Mouse (Mus musculus) midbrain, postnatal 0 days (tissue): ENCODE data around the gene Ccna2. TPM values are rescaled to one million over a fixed set of nuclear protein-coding genes. Genes with fewer than 3 reads are reported as not detected.

Experiments
- ATAC-seq: fragments of 200-750 bp; cut with Nextera tagmentation; 2 replicates; pipeline ENCODE4 v1.8.0; 2017; ENCODE audit warnings: moderate number of reproducible peaks, mild to moderate bottlenecking, moderate TSS enrichment, moderate library complexity; ENCODE audit not compliant: low FRiP score
- DNase-seq: peaks from one replicate; pipeline ENCODE4 v3.0.0-alpha.2; 2015; ENCODE audit warnings: low spot score
- H3K27ac ChIP-seq: fragments of 300-500 bp; sonication (generic); 2 replicates; pipeline ENCODE4 v1.5.1; 2014; ENCODE audit warnings: low read depth, mild to moderate bottlenecking, low read length, mixed read lengths
- H3K27me3 ChIP-seq: fragments of 300-500 bp; sonication (generic); 2 replicates; pipeline ENCODE4 v1.6.1; 2014; ENCODE audit warnings: low read length, control low read depth, mixed read lengths; ENCODE audit not compliant: insufficient read depth
- H3K36me3 ChIP-seq: fragments of 300-500 bp; sonication (generic); 2 replicates; pipeline ENCODE4 v1.6.1; 2014; ENCODE audit warnings: low read length, control low read depth, mixed read lengths; ENCODE audit not compliant: insufficient read depth
- H3K4me1 ChIP-seq: fragments of 300-500 bp; sonication (generic); 2 replicates; pipeline ENCODE4 v1.6.1; 2014; ENCODE audit warnings: mild to moderate bottlenecking, control low read depth, antibody characterized with exemption, low read length, mixed read lengths; ENCODE audit not compliant: insufficient read depth
- H3K4me2 ChIP-seq: fragments of 300-500 bp; sonication (generic); 2 replicates; pipeline ENCODE4 v1.6.1; 2014; ENCODE audit warnings: low read depth, mild to moderate bottlenecking, low read length, mixed read lengths; ENCODE audit not compliant: poor library complexity, severe bottlenecking
- H3K4me3 ChIP-seq: fragments of 300-500 bp; sonication (generic); 2 replicates; pipeline ENCODE4 v1.5.1; 2014; ENCODE audit warnings: low read depth, mild to moderate bottlenecking, low read length, moderate library complexity
- H3K9ac ChIP-seq: fragments of 300-500 bp; sonication (generic); replicated peaks from 2 replicates; pipeline ENCODE4 v1.6.1; 2014; ENCODE audit warnings: mild to moderate bottlenecking, low read length, moderate library complexity, mixed read lengths; ENCODE audit not compliant: poor library complexity, severe bottlenecking
- H3K9me3 ChIP-seq: fragments of 300-500 bp; sonication (generic); 2 replicates; pipeline ENCODE4 v1.6.1; 2016; ENCODE audit warnings: low read length, control low read depth
- CTCF ChIP-seq: IDR thresholded peaks from 2 replicates; pipeline ENCODE4 v1.5.1; 2016; ENCODE audit warnings: antibody characterized with exemption, mild to moderate bottlenecking
- WGBS: fragments of 180-500 bp; shearing (Covaris S2); extraction: QIAGEN DNeasy Blood & Tissue Kit; methylation state at CpG from one replicate; pipeline ENCODE4 v1.1.7; 2014; 5-methylcytosine and 5-hydroxymethylcytosine counted together
- polyA plus RNA-seq: library from polyadenylated mRNA; unstranded; fragments of >200 nt; fragmentation: Nextera tagmentation; extraction: Ambion mirVana; gene quantifications from 2 replicates; pipeline ENCODE4 v1.2.1, GENCODE M21; 2015
- total RNA-seq: library from RNA; depleted of rRNA; stranded (reverse); fragments of >200 nt; gene quantifications from 2 replicates; pipeline ENCODE4 v1.2.3, GENCODE M21; 2014; rRNA removed

Ccna2 gene
- total RNA-seq (15.0 and 16.9 TPM in 2 replicates), polyA plus RNA-seq (10.5 and 10.7 TPM in 2 replicates)

- no peaks in the 10 kb centered on the region for H3K27me3 ChIP-seq
- TF ChIP-seq CTCF = peak; percentile 73
- H3K36me3 ChIP-seq = peaks cover 15% of the 10 kb centered on the region
- H3K4me2 ChIP-seq = peak within 1 kb of the TSS; percentile 100
- H3K9me3 ChIP-seq = no peaks in the 10 kb centered on the region
- WGBS = under 1% methylated on average over 60 of the region's 60 CpGs
- no peaks in the 10 kb centered on the region for H3K4me1 ChIP-seq
- DNase-seq = peak; percentile 98
- H3K4me3 ChIP-seq = peak within 1 kb of the TSS; percentile 77
- H3K27ac ChIP-seq = peak within 1 kb of the TSS; percentile 74
- H3K9ac ChIP-seq = peak within 1 kb of the TSS; percentile 64
- peak; percentile 100 for ATAC-seq
Measured at GRCm38 (mm10) chr3:36571827-36572378, at the start of gene Ccna2. Gene Ccna2, minus strand, starts transcription at chr3:36572150.

GRCm38 (mm10) chr3:36618181-36618580 lies 46.2 kb upstream of the Ccna2 start:
- H3K4me3 ChIP-seq = no peak overlapping the region
- no peak overlapping the region for H3K4me2 ChIP-seq
- TF ChIP-seq CTCF = no peak
- WGBS = 47% methylated on average over 7 of the region's 7 CpGs
- DNase-seq = no peak
- no peaks in the 10 kb centered on the region for H3K9me3 ChIP-seq
- H3K36me3 ChIP-seq = no peaks in the 10 kb centered on the region
- no peaks in the 10 kb centered on the region for H3K27me3 ChIP-seq
- ATAC-seq = no peak
- H3K9ac ChIP-seq = no peak overlapping the region
- H3K4me1 ChIP-seq = no peaks in the 10 kb centered on the region
- no peak overlapping the region for H3K27ac ChIP-seq

GRCm38 (mm10) chr3:36613908-36614255 lies 41.9 kb upstream of the Ccna2 start:
- Histone ChIP-seq H3K27ac (0 out of 2 replicates have a peak overlapping the region, but pooled peaks have one; percentile 79), H3K9me3 (no peaks in the 10 kb centered on the region), H3K27me3 (no peaks in the 10 kb centered on the region), H3K4me3 (0 out of 2 replicates have a peak overlapping the region, but pooled peaks have one; percentile 49), H3K4me2 (peak overlapping the region; percentile 55), H3K4me1 (peaks cover 3% of the 10 kb centered on the region; the same call in 1 of the 2 replicates), H3K9ac (peak overlapping the region; percentile 57; the same call in 1 of the 2 replicates), H3K36me3 (no peaks in the 10 kb centered on the region)
- 58% methylated on average over 5 of the region's 5 CpGs for WGBS
- ATAC-seq (no peak), DNase-seq (no peak)
- TF ChIP-seq CTCF = no peak

DNA sequence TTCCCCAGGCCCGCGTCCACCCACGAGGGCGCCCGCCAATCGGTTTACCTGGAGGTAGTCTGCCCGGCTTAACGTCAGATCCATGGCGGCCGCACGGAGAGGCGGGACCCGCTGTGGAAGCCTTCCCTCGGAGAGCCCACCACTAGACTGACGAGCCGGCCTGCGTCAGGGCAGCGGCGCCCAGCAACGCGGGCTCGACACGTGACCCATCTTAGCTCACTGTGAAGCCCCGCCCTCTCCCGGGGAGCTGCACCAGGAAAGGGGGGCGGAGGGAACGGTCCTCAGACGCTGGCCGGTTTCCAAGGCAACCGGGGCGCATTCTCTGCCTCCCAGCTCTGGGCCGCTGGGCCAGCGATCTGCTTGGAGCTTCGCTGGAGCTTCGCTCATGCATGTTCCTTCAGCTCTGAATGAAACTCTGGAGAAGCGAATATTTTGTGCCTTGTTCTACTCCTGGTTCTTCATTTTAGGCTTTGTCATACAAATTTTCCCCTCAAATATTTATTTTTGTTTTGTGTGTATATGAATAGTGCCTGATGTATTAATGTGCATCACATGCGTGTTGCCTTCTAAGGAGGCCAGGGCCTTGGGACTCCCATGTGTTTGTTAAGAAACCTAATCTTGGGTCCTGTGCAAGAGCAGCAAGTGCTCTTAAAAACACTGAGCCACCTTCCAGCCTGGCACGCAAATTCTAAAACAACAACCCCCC lies 41.4 kb upstream of the Ccna2 start, which contains the start of gene Bbs7:
Gene Bbs7, minus strand, starts transcription at position 276 of the 706 bp plus-strand sequence.
- ATAC-seq (peak; percentile 99), DNase-seq (peak; percentile 98)
- no peaks in the 10 kb centered on the region for H3K27me3 ChIP-seq
- H3K4me1 ChIP-seq = peaks cover 3% of the 10 kb centered on the region; the same call in 1 of the 2 replicates
- 3% methylated on average over 37 of the region's 38 CpGs for WGBS
- peak within 1 kb of the TSS; percentile 55 for H3K4me2 ChIP-seq
- no peaks in the 10 kb centered on the region for H3K9me3 ChIP-seq
- no peaks in the 10 kb centered on the region for H3K36me3 ChIP-seq
- TF ChIP-seq CTCF = no peak
- H3K9ac ChIP-seq = peak within 1 kb of the TSS; percentile 57
- peak within 1 kb of the TSS; percentile 79 for H3K27ac ChIP-seq
- H3K4me3 ChIP-seq = peak within 1 kb of the TSS; percentile 49

DNA sequence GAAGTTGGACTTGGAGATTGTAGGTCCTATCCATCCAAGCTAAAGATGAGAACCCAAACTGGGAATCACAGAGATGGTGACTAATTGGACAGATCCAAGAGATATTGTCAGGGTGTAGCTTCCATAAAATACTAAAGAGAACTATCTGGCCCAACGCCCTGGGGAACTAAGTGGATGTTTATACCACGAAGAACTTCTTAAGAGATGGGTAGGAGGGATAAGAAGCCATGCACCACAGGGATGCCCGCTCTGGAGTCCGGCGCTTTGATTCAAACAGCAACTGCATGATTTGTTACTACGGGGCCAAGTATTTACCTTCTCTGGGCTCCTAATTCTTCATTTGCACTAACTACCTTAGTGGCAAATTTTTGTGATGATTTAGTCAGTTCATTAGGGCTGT lies 40.7 kb upstream of the Ccna2 start:
- no peak for TF ChIP-seq CTCF
- peak overlapping the region; percentile 57 for H3K9ac ChIP-seq
- peak overlapping the region; percentile 79 for H3K27ac ChIP-seq
- peaks cover 3% of the 10 kb centered on the region; the same call in 1 of the 2 replicates for H3K4me1 ChIP-seq
- under 1% methylated on average over 6 of the region's 6 CpGs for WGBS
- peak; percentile 21 for DNase-seq
- H3K27me3 ChIP-seq = no peaks in the 10 kb centered on the region
- peak; percentile 26 for ATAC-seq
- peak overlapping the region; percentile 55 for H3K4me2 ChIP-seq
- no peaks in the 10 kb centered on the region for H3K36me3 ChIP-seq
- H3K9me3 ChIP-seq = no peaks in the 10 kb centered on the region
- H3K4me3 ChIP-seq = peak overlapping the region; percentile 49
